Mouse (Mus musculus) liver, embryonic 11.5 days (tissue): Measurements from ENCODE around the gene Rgcc. TPM values are rescaled to one million over a fixed set of nuclear protein-coding genes. Genes with fewer than 3 reads are reported as not detected.

ENCODE experiments used
- ATAC-seq: fragments of 200-750 bp; cut with Nextera tagmentation; replicated peaks from 2 replicates; pipeline ENCODE4 v1.8.0; 2017; ENCODE audit warnings: moderate number of reproducible peaks, mild to moderate bottlenecking, moderate TSS enrichment, moderate library complexity; ENCODE audit not compliant: low FRiP score
- DNase-seq: peaks from one replicate; pipeline ENCODE4 v3.0.0-alpha.2; 2017; ENCODE audit warnings: low spot score
- H3K27ac ChIP-seq: fragments of 300-500 bp; sonication (generic); 2 replicates; pipeline ENCODE4 v1.5.1; 2014; ENCODE audit warnings: mild to moderate bottlenecking, low read depth, low read length, control low read depth
- H3K27me3 ChIP-seq: fragments of 300-500 bp; sonication (generic); replicated peaks from 2 replicates; pipeline ENCODE4 v1.6.1; 2014; ENCODE audit warnings: low read length, mixed read lengths; ENCODE audit not compliant: control insufficient read depth, insufficient read depth
- H3K36me3 ChIP-seq: fragments of 300-500 bp; sonication (generic); 2 replicates; pipeline ENCODE4 v1.6.1; 2014; ENCODE audit warnings: mild to moderate bottlenecking, low read length, moderate library complexity, mixed read lengths; ENCODE audit not compliant: control insufficient read depth, insufficient read depth
- H3K4me1 ChIP-seq: fragments of 300-500 bp; sonication (generic); replicated peaks from 2 replicates; pipeline ENCODE4 v1.6.1; 2014; ENCODE audit warnings: low read length, mixed read lengths; ENCODE audit not compliant: control insufficient read depth, insufficient read depth
- H3K4me2 ChIP-seq: fragments of 300-500 bp; sonication (generic); 2 replicates; pipeline ENCODE4 v1.6.1; 2014; ENCODE audit warnings: mild to moderate bottlenecking, control low read depth, moderate library complexity
- H3K4me3 ChIP-seq: fragments of 300-500 bp; sonication (generic); 2 replicates; pipeline ENCODE4 v1.5.1; 2014; ENCODE audit warnings: low read depth, low read length, control low read depth
- H3K9ac ChIP-seq: fragments of 300-500 bp; sonication (generic); 2 replicates; pipeline ENCODE4 v1.6.1; 2014; ENCODE audit warnings: low read depth, low read length, control low read depth
- H3K9me3 ChIP-seq: fragments of 300-500 bp; sonication (generic); 2 replicates; pipeline ENCODE4 v1.6.1; 2016; ENCODE audit warnings: low read length, inconsistent platforms, mixed read lengths; ENCODE audit not compliant: control insufficient read depth
- WGBS: fragments of 180-500 bp; shearing (Covaris S2); extraction: QIAGEN DNeasy Blood & Tissue Kit; methylation state at CpG from one replicate; pipeline ENCODE4 v1.1.7; 2014; 5-methylcytosine and 5-hydroxymethylcytosine counted together
- polyA plus RNA-seq: library from polyadenylated mRNA; unstranded; fragments of >200 nt; fragmentation: Nextera tagmentation; extraction: Ambion mirVana; gene quantifications from 2 replicates; pipeline ENCODE4 v1.2.1, GENCODE M21; 2014

The Rgcc gene
- polyA plus RNA-seq, 1 experiment from 2014 or later = 233 TPM

- ATAC-seq = no peak
- no peak overlapping the region for H3K4me2 ChIP-seq
- no peaks in the 10 kb centered on the region for H3K27me3 ChIP-seq
- no peaks in the 10 kb centered on the region for H3K9me3 ChIP-seq
- no peak overlapping the region for H3K9ac ChIP-seq
- H3K4me3 ChIP-seq = no peak overlapping the region
- H3K4me1 ChIP-seq = peaks cover 17% of the 10 kb centered on the region
- WGBS = 81% methylated on average over 2 of the region's 2 CpGs
- no peak overlapping the region for H3K27ac ChIP-seq
- DNase-seq = no peak
- no peaks in the 10 kb centered on the region for H3K36me3 ChIP-seq
Observed at GRCm38 (mm10) chr14:79317602-79318001, 16.2 kb upstream of the Rgcc start.

- no peak overlapping the region for H3K9ac ChIP-seq
- no peaks in the 10 kb centered on the region for H3K9me3 ChIP-seq
- WGBS = 63% methylated on average over 7 of the region's 7 CpGs
- no peaks in the 10 kb centered on the region for H3K27me3 ChIP-seq
- no peak overlapping the region for H3K4me3 ChIP-seq
- H3K4me1 ChIP-seq = peaks cover 19% of the 10 kb centered on the region
- H3K27ac ChIP-seq = no peak overlapping the region
- H3K36me3 ChIP-seq = no peaks in the 10 kb centered on the region
- DNase-seq (no peak), ATAC-seq (no peak)
- no peak overlapping the region for H3K4me2 ChIP-seq
Observed at GRCm38 (mm10) chr14:79315877-79316276, 14.4 kb upstream of the Rgcc start.

- 75% methylated on average over 12 of the region's 12 CpGs for WGBS
Observed at GRCm38 (mm10) chr14:79314245-79315010, 13.0 kb upstream of the Rgcc start.

GRCm38 (mm10) chr14:79313439-79314175, 12.2 kb upstream of the Rgcc start:
- Histone ChIP-seq H3K9ac (no peak overlapping the region), H3K4me3 (no peak overlapping the region), H3K36me3 (no peaks in the 10 kb centered on the region), H3K27ac (0 out of 2 replicates have a peak overlapping the region, but pooled peaks have one; percentile 11), H3K9me3 (no peaks in the 10 kb centered on the region), H3K4me1 (peaks cover 21% of the 10 kb centered on the region), H3K27me3 (no peaks in the 10 kb centered on the region), H3K4me2 (peak overlapping the region; percentile 21; the same call in 1 of the 2 replicates)
- DNase-seq = no peak
- 57% methylated on average over 8 of the region's 8 CpGs for WGBS
- ATAC-seq = peak; percentile 79

More at GRCm38 (mm10) chr14:79314245-79315010, 13.0 kb upstream of the Rgcc start:
- Histone ChIP-seq H3K27me3 (no peaks in the 10 kb centered on the region), H3K9ac (no peak overlapping the region), H3K4me1 (peaks cover 19% of the 10 kb centered on the region), H3K36me3 (no peaks in the 10 kb centered on the region), H3K27ac (no peak overlapping the region), H3K9me3 (no peaks in the 10 kb centered on the region), H3K4me2 (no peak overlapping the region), H3K4me3 (no peak overlapping the region)
- DNase-seq (no peak), ATAC-seq (no peak)

- Histone ChIP-seq H3K4me1 (peaks cover 27% of the 10 kb centered on the region), H3K4me3 (no peak overlapping the region), H3K36me3 (no peaks in the 10 kb centered on the region), H3K27ac (no peak overlapping the region), H3K9ac (no peak overlapping the region), H3K27me3 (no peaks in the 10 kb centered on the region), H3K4me2 (peak overlapping the region; percentile 21; the same call in 1 of the 2 replicates), H3K9me3 (no peaks in the 10 kb centered on the region)
- WGBS = 83% methylated on average over 4 of the region's 4 CpGs
- ATAC-seq (no peak), DNase-seq (no peak)
Observed at GRCm38 (mm10) chr14:79312719-79313118, 11.3 kb upstream of the Rgcc start.

GRCm38 (mm10) chr14:79311918-79312454, 10.5 kb upstream of the Rgcc start:
- Histone ChIP-seq H3K4me3 (no peak overlapping the region), H3K27ac (no peak overlapping the region; the same call in 1 of the 2 replicates), H3K27me3 (no peaks in the 10 kb centered on the region), H3K9me3 (no peaks in the 10 kb centered on the region), H3K36me3 (no peaks in the 10 kb centered on the region), H3K9ac (no peak overlapping the region), H3K4me2 (no peak overlapping the region), H3K4me1 (peaks cover 34% of the 10 kb centered on the region)
- no peak for DNase-seq
- WGBS = 65% methylated on average over 4 of the region's 4 CpGs
- no peak for ATAC-seq

- no peak overlapping the region for H3K27ac ChIP-seq
Observed at GRCm38 (mm10) chr14:79309115-79309514, 7.7 kb upstream of the Rgcc start.

GRCm38 (mm10) chr14:79308364-79308763, 6.9 kb upstream of the Rgcc start:
- WGBS = 58% methylated on average over 4 of the region's 4 CpGs

More at GRCm38 (mm10) chr14:79309115-79309514, 7.7 kb upstream of the Rgcc start:
- Histone ChIP-seq H3K4me2 (no peak overlapping the region), H3K9ac (no peak overlapping the region), H3K4me1 (peaks cover 35% of the 10 kb centered on the region), H3K36me3 (no peaks in the 10 kb centered on the region), H3K9me3 (no peaks in the 10 kb centered on the region), H3K4me3 (no peak overlapping the region), H3K27me3 (no peaks in the 10 kb centered on the region)
- DNase-seq = no peak
- ATAC-seq = no peak
- WGBS = 57% methylated on average over 4 of the region's 4 CpGs

More at GRCm38 (mm10) chr14:79308364-79308763, 6.9 kb upstream of the Rgcc start:
- Histone ChIP-seq H3K27ac (peak overlapping the region; percentile 32; the same call in 1 of the 2 replicates), H3K36me3 (no peaks in the 10 kb centered on the region), H3K9ac (peak overlapping the region; percentile 22; the same call in 1 of the 2 replicates), H3K27me3 (no peaks in the 10 kb centered on the region), H3K4me3 (no peak overlapping the region), H3K4me1 (peaks cover 31% of the 10 kb centered on the region), H3K4me2 (no peak overlapping the region), H3K9me3 (no peaks in the 10 kb centered on the region)
- no peak for ATAC-seq
- DNase-seq = no peak
